Mouse (Mus musculus): ENCODE data around the gene Eif4b.

Eif4b gene

DNA sequence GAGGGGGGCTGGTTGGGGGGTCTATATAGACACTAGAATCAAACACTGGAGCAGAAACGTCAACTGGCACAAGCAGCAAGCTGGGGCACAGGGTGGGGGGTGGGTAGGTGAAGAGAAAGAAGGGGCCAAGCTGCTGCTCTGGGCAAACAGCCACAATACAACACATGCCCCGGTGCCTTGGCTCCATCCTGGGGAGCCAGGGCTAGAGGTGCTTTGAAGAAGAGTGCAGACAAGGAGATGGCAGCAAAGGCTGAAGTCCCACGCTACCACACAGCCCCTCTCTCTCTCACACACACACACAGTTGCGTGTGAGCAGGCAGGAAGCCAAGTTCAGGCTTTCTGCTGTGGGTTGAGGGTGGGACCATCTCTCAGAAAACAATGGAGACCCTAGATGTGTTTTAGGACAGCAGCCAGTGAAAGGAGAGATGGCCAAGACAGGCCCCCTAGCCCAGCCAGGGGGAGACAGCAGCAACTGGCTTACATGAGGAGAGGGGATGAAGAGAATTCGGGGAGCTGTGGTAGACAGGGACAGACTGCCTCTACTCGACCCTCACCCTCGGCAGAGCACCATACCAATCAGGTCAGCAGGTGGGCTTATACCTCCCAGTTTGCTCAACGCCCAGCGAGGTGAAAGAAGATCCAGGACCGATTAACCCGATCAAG is 43.3 kb downstream of the Eif4b start:
- no peak for DNase-seq (ENCODE audit: low read depth, low spot score)

- DNase-seq (ENCODE audit: low read depth, low spot score), result no peak
These were observed 44.2 kb downstream of the Eif4b start for GRCm38 (mm10) chr15:102117461-102118443.

DNA sequence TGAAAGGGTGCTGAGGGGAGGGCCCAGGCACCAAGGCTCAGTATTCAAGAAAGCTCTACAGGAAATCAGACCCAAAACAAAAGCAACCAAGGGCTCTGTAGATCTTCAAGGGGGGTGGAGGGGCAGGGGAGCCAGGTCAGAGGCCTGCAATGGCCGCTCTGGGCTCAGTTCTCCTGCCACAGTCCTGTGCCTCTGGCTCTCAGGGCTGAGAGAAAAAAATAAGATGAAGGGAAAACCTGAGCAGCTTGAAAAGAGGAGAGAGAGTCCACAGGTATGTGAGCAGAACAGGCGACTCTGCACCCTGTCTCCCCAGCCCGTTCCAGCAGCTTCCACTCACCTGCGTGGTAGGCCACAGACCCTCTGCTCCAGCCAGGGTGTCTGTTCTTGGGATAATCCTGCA is 45.0 kb downstream of the Eif4b start:
- DNase-seq (ENCODE audit: low read depth, low spot score), result no peak

GRCm38 (mm10) chr15:102119121-102119830 is 45.7 kb downstream of the Eif4b start:
- no peak for DNase-seq (ENCODE audit: low read depth, low spot score)

DNA sequence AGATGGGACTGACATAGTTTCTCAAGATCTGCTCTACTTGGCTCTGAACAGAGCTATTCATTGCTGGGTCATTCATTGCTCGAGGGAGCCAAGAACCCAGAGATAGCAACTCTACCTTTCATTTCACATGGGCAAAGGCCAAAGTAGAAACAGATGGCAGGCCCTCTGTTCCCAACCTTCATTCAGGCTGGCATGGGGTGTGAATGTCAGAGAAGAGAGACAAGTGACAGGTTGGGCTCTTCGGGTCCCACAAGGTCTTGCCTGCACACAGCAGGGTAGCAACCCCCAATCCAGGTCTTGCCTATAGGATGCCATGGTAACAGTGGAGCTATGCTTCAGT is 46.2 kb downstream of the Eif4b start:
- DNase-seq (ENCODE audit: low read depth, low spot score), result no peak

- DNase-seq (ENCODE audit: low read depth, low spot score), result no peak
These were observed 47.0 kb downstream of the Eif4b start for GRCm38 (mm10) chr15:102120530-102120929.

DNA sequence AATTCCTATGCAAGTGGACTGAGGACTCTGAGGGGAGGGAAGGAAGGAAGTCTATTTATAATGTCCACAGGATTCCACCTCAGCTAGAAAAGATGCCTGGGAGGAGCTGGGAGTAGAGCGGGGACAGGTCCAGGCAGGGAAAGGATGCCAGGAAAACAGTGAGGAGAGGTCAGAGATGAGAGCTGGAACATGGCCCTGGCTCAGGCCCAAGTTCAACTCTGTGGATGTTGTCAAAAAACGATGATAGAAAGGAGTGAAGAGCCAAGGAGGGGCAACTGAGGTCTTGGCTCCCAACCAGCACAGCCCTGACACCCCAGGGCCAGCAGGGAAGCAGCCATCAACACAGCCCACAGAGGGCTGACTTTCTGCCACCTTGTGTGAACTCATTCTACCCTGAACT is 52.7 kb downstream of the Eif4b start:
- no peak for DNase-seq (ENCODE audit: low read depth, low spot score)

DNA sequence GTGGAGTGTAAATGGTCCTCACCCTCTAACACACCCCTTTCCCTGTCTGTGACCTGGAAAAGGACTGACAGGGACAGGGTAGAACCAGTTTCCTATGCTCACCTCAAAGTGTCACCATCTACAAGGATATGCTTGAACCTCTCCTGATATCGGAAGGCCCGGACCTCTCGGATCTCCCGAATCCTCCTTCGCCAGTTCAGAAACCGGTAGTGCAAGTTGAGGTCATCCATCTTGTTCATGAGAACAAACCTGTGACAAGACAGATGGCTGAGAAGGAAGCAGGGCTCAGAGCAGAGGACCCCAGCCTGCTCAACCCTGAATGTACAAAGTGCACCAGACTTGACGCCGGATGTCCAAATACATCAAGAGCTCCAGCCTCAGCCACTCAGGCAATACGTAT is 59.7 kb downstream of the Eif4b start:
- DNase-seq (ENCODE audit: low read depth, low spot score), result no peak

DNA sequence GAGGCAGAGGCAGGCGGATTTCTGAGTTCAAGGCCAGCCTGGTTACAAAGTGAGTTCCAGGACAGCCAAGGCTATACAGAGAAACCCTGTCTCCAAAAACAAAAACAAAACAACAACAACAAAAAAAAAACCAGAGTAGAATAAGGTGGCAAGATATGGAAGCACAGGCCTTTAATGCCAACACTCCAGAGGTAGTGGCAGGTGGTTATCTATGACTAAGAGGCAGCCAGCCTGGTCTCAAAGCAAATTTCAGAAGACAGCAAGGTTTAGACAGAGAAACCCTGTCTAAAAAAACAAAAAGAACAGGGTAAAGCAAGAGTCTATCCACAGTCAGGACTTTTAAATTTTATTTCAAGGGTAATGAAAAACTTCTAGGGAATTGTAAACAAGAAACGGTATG is 61.1 kb downstream of the Eif4b start:
- no peak for DNase-seq (ENCODE audit: low read depth, low spot score)

DNA sequence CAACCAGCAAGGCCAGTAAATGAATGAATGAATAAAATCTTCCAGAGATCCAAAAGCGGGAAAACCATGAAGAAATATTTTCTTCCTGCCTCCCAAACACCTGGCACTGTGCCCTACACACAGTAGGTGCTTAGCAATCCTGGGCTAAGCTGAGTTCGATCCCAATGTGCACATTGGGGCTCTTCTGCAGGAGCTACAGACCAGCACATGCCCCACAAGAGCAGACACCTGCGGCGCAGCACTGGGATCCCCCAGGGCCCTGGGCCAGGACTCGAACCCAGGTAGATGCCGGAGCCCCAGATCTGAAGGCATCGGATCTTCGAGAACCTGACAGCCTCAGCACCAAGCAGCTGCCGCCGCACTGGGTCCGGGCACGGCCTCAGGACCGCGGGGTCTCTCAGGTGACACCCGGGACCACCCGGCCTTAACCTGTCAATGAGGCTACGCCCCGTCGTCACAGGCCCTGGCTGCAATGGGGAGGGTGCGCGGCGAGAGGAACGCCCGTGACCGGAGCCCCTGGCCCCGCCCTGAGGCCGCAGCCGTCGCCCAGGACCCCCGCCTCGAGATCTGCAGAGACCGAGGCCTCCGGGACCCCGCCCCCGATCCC is 62.1 kb downstream of the Eif4b start:
- no peak for DNase-seq (ENCODE audit: low read depth, low spot score)

GRCm38 (mm10) chr15:102136129-102136758 is 62.7 kb downstream of the Eif4b start, which contains the start of gene Spryd3:
Spryd3 (minus strand) TSS chr15:102136234.
- peak; percentile 91 for DNase-seq (ENCODE audit: low read depth, low spot score)

DNA sequence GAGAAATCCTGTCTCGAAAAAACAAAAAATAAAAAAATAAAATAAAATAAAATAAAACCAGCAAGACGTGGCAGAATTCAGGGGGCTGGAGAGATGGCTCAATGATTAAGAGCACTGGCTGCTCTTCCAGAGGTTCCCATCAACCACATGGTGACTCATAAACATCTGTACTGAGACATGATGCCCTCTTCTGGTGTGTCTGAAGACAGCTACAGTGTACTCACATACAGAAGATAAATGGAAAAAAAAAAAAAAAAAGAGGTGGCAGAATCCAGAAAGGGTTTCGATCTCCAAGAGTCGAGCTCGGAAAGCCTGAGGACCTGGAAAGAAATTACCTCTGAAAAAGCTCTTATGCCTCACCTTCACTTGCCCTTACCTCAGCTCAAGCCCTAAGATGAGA is 67.5 kb downstream of the Eif4b start:
- DNase-seq (ENCODE audit: low read depth, low spot score), result no peak

DNA sequence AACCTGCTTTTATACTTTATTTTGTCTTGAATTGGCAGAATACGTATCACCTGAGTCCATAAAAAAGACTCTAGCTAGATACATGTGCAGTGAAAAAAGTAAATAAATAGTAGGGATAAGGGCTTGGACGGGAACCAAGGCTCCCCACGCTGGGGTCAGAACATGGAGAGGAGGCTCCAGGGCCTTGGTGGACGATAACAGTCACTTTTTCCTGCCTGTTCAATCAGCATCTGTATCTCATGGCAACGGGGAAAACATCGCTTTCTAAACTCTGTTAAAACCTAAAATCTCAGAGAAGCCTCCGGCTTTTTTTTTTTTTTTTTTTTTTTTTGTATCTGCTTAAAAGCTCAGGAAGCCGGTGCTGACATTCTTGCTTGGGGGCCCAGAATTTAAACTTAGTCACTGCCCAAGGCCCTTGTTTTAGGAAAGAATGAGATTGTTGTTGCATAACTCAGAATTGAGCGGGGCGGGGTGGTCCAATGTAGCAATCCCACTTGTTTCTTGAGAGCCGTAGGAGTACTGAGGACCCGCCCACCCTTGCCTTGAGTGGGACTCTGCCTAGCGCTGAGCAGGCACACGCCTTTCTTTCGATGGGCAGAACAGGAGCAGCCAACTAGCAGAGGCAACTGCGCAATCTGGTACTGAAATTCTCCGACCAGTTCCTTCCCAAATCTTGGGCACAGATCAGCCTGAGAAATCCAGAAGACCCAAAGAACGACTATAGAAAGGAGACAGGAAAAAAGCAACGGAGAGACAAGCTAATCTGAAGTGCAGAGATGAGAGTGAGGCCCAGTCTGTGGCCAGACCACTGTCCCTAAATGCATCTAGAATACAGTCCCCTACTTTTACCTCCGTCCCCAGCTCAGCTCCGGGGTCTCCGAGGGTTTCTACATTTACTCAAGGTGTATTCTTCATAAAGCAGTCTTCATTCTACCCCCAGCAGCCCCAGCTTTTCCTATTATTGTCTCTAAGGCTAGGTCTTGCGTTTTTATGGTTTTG is 69.6 kb downstream of the Eif4b start:
- DNase-seq (ENCODE audit: low read depth, low spot score), result no peak

- no peak for DNase-seq (ENCODE audit: low read depth, low spot score)
These were observed 70.7 kb downstream of the Eif4b start, which contains the start of gene Igfbp6 for GRCm38 (mm10) chr15:102144274-102144711. Igfbp6 (plus strand) TSS chr15:102144362.

GRCm38 (mm10) chr15:102144726-102145125 is 71.2 kb downstream of the Eif4b start:
- DNase-seq (ENCODE audit: low read depth, low spot score), result no peak

- DNase-seq (ENCODE audit: low read depth, low spot score), result no peak
These were observed 71.8 kb downstream of the Eif4b start for GRCm38 (mm10) chr15:102145330-102145729.

GRCm38 (mm10) chr15:102146089-102146488 is 72.5 kb downstream of the Eif4b start:
- no peak for DNase-seq (ENCODE audit: low read depth, low spot score)

Data from embryo, embryonic 11.5 days (tissue).